Mouse (Mus musculus): ENCODE results near the gene AV320801. TPM values are rescaled to one million over a fixed set of nuclear protein-coding genes. Genes with fewer than 3 reads are reported as not detected.
"Not testable (repeated sequence)": the region's sequence is repeated elsewhere in the genome, so short reads cannot be mapped to it uniquely, and the experiment has no call there.

Gene AV320801
- not detected in 2 replicates for polyA plus RNA-seq (2015; fragmentation: Nextera tagmentation; extraction: Ambion mirVana)

GRCm38 (mm10) chrX:135494288-135494687 is at the start of gene AV320801:
AV320801 (plus strand) TSS chrX:135494588.
- H3K36me3 ChIP-seq (replicated peaks; ENCODE audit: insufficient read depth, low read length); H3K27me3 ChIP-seq (ENCODE audit: insufficient read depth, low read length); ATAC-seq; H3K4me2 ChIP-seq (ENCODE audit: low read depth, low read length); H3K4me3 ChIP-seq (ENCODE audit: low read depth, low read length); H3K9ac ChIP-seq (replicated peaks); H3K27ac ChIP-seq (ENCODE audit: low read depth); H3K4me1 ChIP-seq (ENCODE audit: insufficient read depth); DNase-seq; H3K9me3 ChIP-seq (ENCODE audit: low read length): not testable (repeated sequence)
- WGBS (ENCODE audit: insufficient replicate concordance), result 100% methylated on average over 5 of the region's 14 CpGs

DNA sequence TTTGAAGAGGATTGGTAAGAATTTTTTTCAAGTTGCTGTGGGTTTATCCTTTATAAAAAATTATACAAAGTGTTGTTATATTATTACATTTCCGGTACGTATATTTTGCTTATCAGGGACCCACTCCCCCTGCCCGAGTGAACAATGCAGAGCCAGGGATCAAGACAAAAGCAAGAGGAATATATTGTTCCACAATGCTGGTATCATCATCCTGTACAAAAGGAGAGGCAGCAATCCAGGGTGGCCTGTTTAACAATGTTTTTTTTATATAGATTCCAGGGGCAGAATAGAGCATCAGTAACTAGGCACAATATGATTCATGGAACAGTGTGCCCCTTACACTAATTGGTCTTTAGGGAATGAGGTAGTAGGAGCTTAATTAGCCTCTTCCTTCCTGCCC is 30.2 kb upstream of the AV320801 start:
- H3K36me3 ChIP-seq (replicated peaks; ENCODE audit: insufficient read depth, low read length); H3K9me3 ChIP-seq (ENCODE audit: low read length); H3K27me3 ChIP-seq (ENCODE audit: insufficient read depth, low read length); H3K4me2 ChIP-seq (ENCODE audit: low read depth, low read length); H3K4me3 ChIP-seq (ENCODE audit: low read depth, low read length); ATAC-seq; H3K27ac ChIP-seq (ENCODE audit: low read depth); H3K4me1 ChIP-seq (ENCODE audit: insufficient read depth); H3K9ac ChIP-seq (replicated peaks); DNase-seq: not testable (repeated sequence)
- no CpG with 5 or more reads among the region's 3 CpGs for WGBS (ENCODE audit: insufficient replicate concordance)

- H3K4me1 ChIP-seq (ENCODE audit: insufficient read depth); H3K36me3 ChIP-seq (replicated peaks; ENCODE audit: insufficient read depth, low read length); ATAC-seq; DNase-seq; H3K4me2 ChIP-seq (ENCODE audit: low read depth, low read length); H3K27me3 ChIP-seq (ENCODE audit: insufficient read depth, low read length); H3K9ac ChIP-seq (replicated peaks); H3K27ac ChIP-seq (ENCODE audit: low read depth); H3K4me3 ChIP-seq (ENCODE audit: low read depth, low read length); H3K9me3 ChIP-seq (ENCODE audit: low read length): not testable (repeated sequence)
- no CpG with 5 or more reads among the region's 6 CpGs for WGBS (ENCODE audit: insufficient replicate concordance)
Observed at GRCm38 (mm10) chrX:135481902-135482301, 12.5 kb upstream of the AV320801 start.

DNA sequence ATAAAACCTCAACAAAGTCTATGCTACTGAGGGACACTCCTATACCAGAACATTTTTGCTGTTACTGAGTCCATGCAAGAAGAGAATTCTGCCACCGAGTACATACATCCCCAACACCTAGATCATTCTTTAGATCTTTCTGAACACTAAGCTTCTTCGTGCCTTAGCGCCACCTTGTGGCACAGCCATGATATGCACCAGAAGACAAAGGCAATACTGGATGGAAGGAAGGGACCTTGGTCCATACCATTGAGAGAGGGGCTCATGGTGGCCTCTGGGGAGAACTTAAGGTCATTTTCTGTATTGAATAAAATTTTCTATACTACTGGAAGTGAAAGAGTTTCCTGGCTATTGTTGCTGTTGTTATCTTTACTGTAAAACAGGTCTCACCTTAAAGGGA is 11.2 kb upstream of the AV320801 start:
- not testable (repeated sequence) for H3K27me3 ChIP-seq (ENCODE audit: insufficient read depth, low read length); ATAC-seq; H3K9me3 ChIP-seq (ENCODE audit: low read length); H3K4me3 ChIP-seq (ENCODE audit: low read depth, low read length); DNase-seq; H3K27ac ChIP-seq (ENCODE audit: low read depth); H3K9ac ChIP-seq (replicated peaks); H3K4me2 ChIP-seq (ENCODE audit: low read depth, low read length); H3K4me1 ChIP-seq (ENCODE audit: insufficient read depth); H3K36me3 ChIP-seq (replicated peaks; ENCODE audit: insufficient read depth, low read length)
- whole genome bisulfite sequencing (ENCODE audit: insufficient replicate concordance), result no CpG with 5 or more reads among the region's 3 CpGs

Other genes starting within 250 kb of the AV320801 start
- gene Pramel3, start 192.3 kb upstream of the AV320801 start, polyA plus RNA-seq (2015; fragmentation: Nextera tagmentation; extraction: Ambion mirVana), result not detected in 2 replicates
- gene Gm5128, start 121.3 kb upstream of the AV320801 start, polyA plus RNA-seq (2015; fragmentation: Nextera tagmentation; extraction: Ambion mirVana), result not detected in 2 replicates
- not detected in 2 replicates for gene Gm7903, start 60.8 kb upstream of the AV320801 start, polyA plus RNA-seq (2015; fragmentation: Nextera tagmentation; extraction: Ambion mirVana)
- 0.16 and 0.17 TPM in 2 replicates for gene Nxf7, start 104.2 kb downstream of the AV320801 start, polyA plus RNA-seq (2015; fragmentation: Nextera tagmentation; extraction: Ambion mirVana)
- not detected in 2 replicates for gene Prame, start 133.1 kb downstream of the AV320801 start, polyA plus RNA-seq (2015; fragmentation: Nextera tagmentation; extraction: Ambion mirVana)
- gene Tcp11x2, start 199.2 kb downstream of the AV320801 start, polyA plus RNA-seq (2015; fragmentation: Nextera tagmentation; extraction: Ambion mirVana), result not detected in 2 replicates
- not detected in 2 replicates for gene Tmsb15a, start 230.7 kb downstream of the AV320801 start, polyA plus RNA-seq (2015; fragmentation: Nextera tagmentation; extraction: Ambion mirVana)
- 2.6 and 2.8 TPM in 2 replicates for gene Armcx5, start 248.1 kb downstream of the AV320801 start, polyA plus RNA-seq (2015; fragmentation: Nextera tagmentation; extraction: Ambion mirVana)
- 3.2 and 4.1 TPM in 2 replicates for gene Gprasp1, start 248.1 kb downstream of the AV320801 start, polyA plus RNA-seq (2015; fragmentation: Nextera tagmentation; extraction: Ambion mirVana)

Data from liver, postnatal 0 days (tissue).